Mouse (Mus musculus): ENCODE measurements around the gene Nhlrc3. TPM values are rescaled to one million over a fixed set of nuclear protein-coding genes. Genes with fewer than 3 reads are reported as not detected.

Nhlrc3 gene
- polyA plus RNA-seq, 1 experiment, result 40.6 TPM

DNA sequence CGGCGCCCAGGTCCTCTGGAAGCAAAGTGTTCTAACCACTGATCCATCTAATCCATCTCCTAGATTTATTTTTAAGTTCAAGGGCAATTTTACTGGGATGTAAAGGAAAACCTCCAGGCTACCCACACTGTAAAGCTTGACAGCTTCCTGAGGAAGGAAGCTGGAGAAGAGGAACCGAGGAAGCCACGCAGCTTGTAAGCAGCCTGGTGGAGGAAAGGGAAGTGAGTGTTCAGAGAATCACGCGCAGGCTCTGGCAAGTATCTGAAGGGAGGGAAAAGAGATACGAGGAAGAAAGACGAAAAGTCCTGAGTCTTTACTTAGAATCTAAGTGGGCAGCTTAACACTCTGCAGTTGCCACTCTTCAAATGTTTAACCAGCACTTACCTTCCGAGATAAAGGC lies 3.0 kb downstream of the Nhlrc3 start:
- peaks cover 21% of the 10 kb centered on the region for H3K4me1 ChIP-seq (ENCODE audit: control insufficient read depth, insufficient read depth, low read length)
- no peak for TF ChIP-seq POLR2A (IDR thresholded peaks at IDR 0.05; ENCODE audit: borderline replicate concordance, low read depth, low read length)
- TF ChIP-seq CTCF (IDR thresholded peaks at IDR 0.05; ENCODE audit: low read depth, low read length), result no peak
- H3K27ac ChIP-seq (ENCODE audit: insufficient read depth, low read depth, low read length), result peak overlapping the region; percentile 98
- peak overlapping the region; percentile 51 for H3K4me3 ChIP-seq (ENCODE audit: insufficient read depth, low read length)

DNA sequence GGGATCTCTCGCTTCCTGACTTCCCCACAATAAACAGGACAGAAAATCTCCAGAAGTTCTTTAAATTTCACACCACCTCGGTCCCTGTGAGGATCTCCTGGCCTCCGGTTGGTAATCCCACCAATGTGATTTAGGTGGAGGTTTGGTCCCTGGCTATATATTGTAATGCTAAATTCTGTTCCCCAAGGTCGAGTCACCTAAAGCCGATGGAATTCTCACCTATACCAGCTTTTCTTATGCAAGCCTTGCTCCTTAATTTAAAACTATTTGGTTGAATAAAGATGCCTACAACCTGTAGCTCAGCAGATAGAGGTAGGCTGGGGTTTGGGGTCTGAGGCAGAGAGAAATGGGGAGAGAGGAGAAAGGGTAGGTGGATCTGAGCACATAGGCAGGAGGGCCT lies 5.4 kb downstream of the Nhlrc3 start:
- no peak overlapping the region for H3K27ac ChIP-seq (ENCODE audit: insufficient read depth, low read depth, low read length)
- H3K4me1 ChIP-seq (ENCODE audit: control insufficient read depth, insufficient read depth, low read length), result peaks cover 21% of the 10 kb centered on the region
- H3K4me3 ChIP-seq (ENCODE audit: insufficient read depth, low read length), result no peak overlapping the region
- TF ChIP-seq POLR2A (IDR thresholded peaks at IDR 0.05; ENCODE audit: borderline replicate concordance, low read depth, low read length) (no peak), CTCF (IDR thresholded peaks at IDR 0.05; ENCODE audit: low read depth, low read length) (no peak)

DNA sequence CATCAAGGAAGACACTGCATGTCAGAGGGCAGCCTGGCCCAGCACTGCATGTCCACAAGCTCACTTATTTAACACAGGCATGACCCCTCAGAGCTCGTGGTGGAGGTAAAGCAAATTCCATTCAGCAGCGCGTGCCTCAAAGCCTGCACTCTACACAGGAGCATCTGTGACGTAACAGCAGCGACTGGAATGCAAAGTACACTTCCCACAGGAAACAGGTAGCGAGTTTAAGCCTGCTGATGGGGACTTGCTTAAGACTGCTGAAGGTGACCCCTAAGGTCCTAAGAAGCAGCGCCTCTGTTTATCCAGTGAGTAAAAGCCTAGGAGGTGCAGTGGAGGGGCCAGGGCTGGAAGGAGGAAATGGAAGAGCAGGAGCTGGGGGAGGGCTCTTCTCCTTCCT lies 8.1 kb downstream of the Nhlrc3 start:
- Histone ChIP-seq H3K27ac (ENCODE audit: insufficient read depth, low read depth, low read length) (no peak overlapping the region), H3K4me1 (ENCODE audit: control insufficient read depth, insufficient read depth, low read length) (peaks cover 11% of the 10 kb centered on the region), H3K4me3 (ENCODE audit: insufficient read depth, low read length) (no peak overlapping the region)
- TF ChIP-seq POLR2A (IDR thresholded peaks at IDR 0.05; ENCODE audit: borderline replicate concordance, low read depth, low read length) (no peak), CTCF (IDR thresholded peaks at IDR 0.05; ENCODE audit: low read depth, low read length) (no peak)

DNA sequence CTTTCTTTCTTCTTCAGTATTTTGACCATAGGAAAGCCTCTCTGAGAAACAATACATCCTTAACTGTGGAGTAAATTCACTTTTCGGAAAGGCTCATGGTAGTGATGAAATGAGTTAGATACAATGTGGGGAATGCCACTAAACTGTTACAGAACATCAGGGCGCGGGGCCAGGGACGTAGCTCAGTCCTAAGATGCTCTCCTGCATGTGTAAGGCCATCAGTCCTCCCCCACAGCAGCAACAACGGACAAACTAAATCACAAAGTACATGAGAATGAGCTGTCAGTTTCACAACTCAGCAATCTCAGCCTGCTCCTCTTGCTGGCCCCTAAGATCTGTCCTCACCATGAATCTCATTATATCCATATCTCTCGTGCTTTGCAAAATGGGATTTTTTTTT lies 8.6 kb downstream of the Nhlrc3 start:
- TF ChIP-seq POLR2A (IDR thresholded peaks at IDR 0.05; ENCODE audit: borderline replicate concordance, low read depth, low read length) (no peak), CTCF (IDR thresholded peaks at IDR 0.05; ENCODE audit: low read depth, low read length) (no peak)
- H3K27ac ChIP-seq (ENCODE audit: insufficient read depth, low read depth, low read length), result no peak overlapping the region
- peaks cover 9% of the 10 kb centered on the region for H3K4me1 ChIP-seq (ENCODE audit: control insufficient read depth, insufficient read depth, low read length)
- no peak overlapping the region for H3K4me3 ChIP-seq (ENCODE audit: insufficient read depth, low read length)

DNA sequence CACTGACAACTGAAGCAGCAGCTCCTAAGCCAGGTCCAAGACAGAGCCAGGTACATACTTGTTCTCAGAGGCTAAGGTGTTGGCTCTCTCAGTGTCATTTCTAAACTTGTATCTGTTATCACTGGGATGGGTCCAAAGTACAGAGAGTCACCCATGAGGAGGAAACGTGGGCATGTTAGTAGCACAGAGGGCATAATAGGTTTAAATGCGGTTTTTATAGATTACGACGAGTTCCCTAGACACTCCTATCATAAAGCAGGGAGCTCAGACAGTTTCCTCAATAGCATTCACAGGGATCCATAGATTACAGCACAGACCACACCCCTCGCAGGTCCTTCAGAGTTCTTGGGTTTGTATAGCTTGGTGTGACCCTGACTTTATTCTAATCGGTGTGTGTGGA lies 9.1 kb downstream of the Nhlrc3 start:
- no peak for TF ChIP-seq CTCF (IDR thresholded peaks at IDR 0.05; ENCODE audit: low read depth, low read length)
- no peak for TF ChIP-seq POLR2A (IDR thresholded peaks at IDR 0.05; ENCODE audit: borderline replicate concordance, low read depth, low read length)
- Histone ChIP-seq H3K4me1 (ENCODE audit: control insufficient read depth, insufficient read depth, low read length) (peaks cover 9% of the 10 kb centered on the region), H3K4me3 (ENCODE audit: insufficient read depth, low read length) (no peak overlapping the region), H3K27ac (ENCODE audit: insufficient read depth, low read depth, low read length) (no peak overlapping the region)

DNA sequence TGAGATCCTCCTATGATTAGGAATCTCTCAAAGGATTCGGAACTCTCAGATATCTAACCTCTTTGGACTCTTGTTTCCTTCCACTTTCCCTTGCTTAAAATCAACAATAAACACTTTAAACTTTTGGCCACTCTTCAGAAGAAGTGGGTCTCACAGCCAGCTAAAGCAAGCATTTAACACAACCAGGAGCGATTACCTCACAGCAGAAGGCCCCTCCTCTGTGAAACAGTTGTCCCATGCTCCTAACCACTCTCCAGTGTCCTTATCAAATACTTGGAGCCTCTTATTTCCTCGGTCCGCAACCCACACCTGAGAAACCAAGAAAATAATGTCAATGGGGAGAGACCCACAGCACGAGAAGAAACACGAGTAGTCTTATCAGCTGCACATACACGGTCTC lies 9.8 kb downstream of the Nhlrc3 start:
- no peak overlapping the region for H3K27ac ChIP-seq (ENCODE audit: insufficient read depth, low read depth, low read length)
- H3K4me1 ChIP-seq (ENCODE audit: control insufficient read depth, insufficient read depth, low read length), result peaks cover 5% of the 10 kb centered on the region
- no peak overlapping the region for H3K4me3 ChIP-seq (ENCODE audit: insufficient read depth, low read length)
- no peak for TF ChIP-seq CTCF (IDR thresholded peaks at IDR 0.05; ENCODE audit: low read depth, low read length)
- TF ChIP-seq POLR2A (IDR thresholded peaks at IDR 0.05; ENCODE audit: borderline replicate concordance, low read depth, low read length), result no peak

DNA sequence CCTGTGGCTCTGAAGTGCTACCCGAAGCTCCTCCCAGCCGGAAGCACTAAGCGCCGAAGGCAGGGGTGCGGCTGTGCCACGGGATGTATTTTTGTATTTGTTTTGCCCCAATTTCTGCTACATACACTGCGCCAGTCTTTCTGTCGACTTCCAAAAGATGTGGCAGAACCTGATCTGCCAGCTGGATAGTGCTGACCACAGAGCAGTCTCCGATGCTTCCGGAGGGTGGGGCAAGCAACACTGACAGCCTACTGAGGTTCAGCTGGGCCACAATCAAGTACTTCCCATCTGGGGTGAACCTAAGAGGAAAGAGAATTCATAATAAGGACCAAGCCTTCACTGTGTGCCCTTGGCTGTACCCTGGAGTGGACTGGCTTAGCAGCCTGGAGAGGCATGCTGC lies 10.8 kb downstream of the Nhlrc3 start:
- Histone ChIP-seq H3K4me3 (ENCODE audit: insufficient read depth, low read length) (no peak overlapping the region), H3K27ac (ENCODE audit: insufficient read depth, low read depth, low read length) (no peak overlapping the region), H3K4me1 (ENCODE audit: control insufficient read depth, insufficient read depth, low read length) (0 out of 2 replicates have a peak, but pooled peaks cover 1% of the 10 kb centered on the region)
- TF ChIP-seq POLR2A (IDR thresholded peaks at IDR 0.05; ENCODE audit: borderline replicate concordance, low read depth, low read length), result no peak
- no peak for TF ChIP-seq CTCF (IDR thresholded peaks at IDR 0.05; ENCODE audit: low read depth, low read length)

DNA sequence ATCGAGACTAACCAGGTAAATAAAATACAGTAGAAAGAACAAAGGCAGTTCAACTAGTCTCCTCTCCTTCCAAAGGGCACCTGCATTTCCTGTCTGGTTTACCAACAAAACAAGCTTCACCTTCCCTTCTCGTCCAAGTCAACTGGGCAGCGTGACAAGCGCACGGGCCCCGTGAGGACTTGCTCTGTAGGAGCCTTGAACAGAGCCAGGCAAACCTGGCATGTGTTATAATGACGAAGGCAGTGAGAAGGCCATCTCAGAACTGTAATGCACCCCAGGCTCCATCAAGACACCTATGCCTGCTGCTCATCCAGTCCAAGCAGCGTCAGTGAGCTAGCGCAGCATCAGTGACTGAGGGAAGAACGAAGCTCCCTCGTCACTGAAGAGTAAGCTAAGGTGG lies 12.5 kb downstream of the Nhlrc3 start:
- Histone ChIP-seq H3K4me3 (ENCODE audit: insufficient read depth, low read length) (no peak overlapping the region), H3K27ac (ENCODE audit: insufficient read depth, low read depth, low read length) (no peak overlapping the region), H3K4me1 (ENCODE audit: control insufficient read depth, insufficient read depth, low read length) (no peaks in the 10 kb centered on the region)
- TF ChIP-seq CTCF (IDR thresholded peaks at IDR 0.05; ENCODE audit: low read depth, low read length), result no peak

DNA sequence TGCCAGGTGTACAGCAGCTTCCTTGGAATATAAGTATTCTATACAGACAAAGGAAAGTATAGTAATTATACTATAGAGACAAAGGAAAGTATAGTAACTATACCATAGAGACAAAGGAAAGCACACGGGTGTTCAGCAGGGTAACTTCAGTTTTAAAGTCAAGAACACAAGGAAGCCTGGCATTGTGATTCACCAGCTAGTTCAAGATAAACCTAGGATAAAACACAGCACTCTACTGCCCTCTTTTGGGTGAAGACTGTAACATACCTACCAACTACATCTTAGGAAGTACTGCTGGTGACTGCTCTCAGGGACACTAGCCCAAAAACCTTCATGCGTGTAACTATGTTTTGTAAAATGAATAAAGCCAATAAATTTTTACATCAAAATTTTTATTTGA lies 14.9 kb downstream of the Nhlrc3 start:
- H3K4me3 ChIP-seq (ENCODE audit: insufficient read depth, low read length), result no peak overlapping the region
- TF ChIP-seq CTCF (IDR thresholded peaks at IDR 0.05; ENCODE audit: low read depth, low read length), result no peak
- no peak for TF ChIP-seq POLR2A (IDR thresholded peaks at IDR 0.05; ENCODE audit: borderline replicate concordance, low read depth, low read length)
- no peaks in the 10 kb centered on the region for H3K4me1 ChIP-seq (ENCODE audit: control insufficient read depth, insufficient read depth, low read length)
- no peak overlapping the region for H3K27ac ChIP-seq (ENCODE audit: insufficient read depth, low read depth, low read length)

DNA sequence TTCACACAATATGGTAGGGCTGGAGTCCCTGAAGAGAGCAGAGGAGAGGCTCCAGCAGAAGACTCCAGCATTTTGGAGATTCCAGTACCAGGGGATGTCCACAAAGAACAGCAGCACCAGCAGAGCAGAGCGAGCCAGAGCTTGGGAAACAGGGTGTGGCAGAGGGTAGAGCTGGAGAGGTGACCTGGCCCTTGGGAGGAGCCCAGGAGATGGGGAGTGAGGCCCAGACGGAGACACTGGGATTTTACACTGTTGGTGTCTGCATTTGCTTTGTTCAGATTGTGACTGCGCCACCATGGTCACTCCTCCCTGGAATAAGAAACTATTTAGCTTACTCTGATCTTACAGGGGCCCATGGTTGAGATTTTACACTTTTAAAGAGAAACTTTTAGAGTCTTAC lies 16.3 kb downstream of the Nhlrc3 start:
- no peak overlapping the region for H3K4me3 ChIP-seq (ENCODE audit: insufficient read depth, low read length)
- H3K4me1 ChIP-seq (ENCODE audit: control insufficient read depth, insufficient read depth, low read length), result no peaks in the 10 kb centered on the region
- no peak overlapping the region for H3K27ac ChIP-seq (ENCODE audit: insufficient read depth, low read depth, low read length)
- TF ChIP-seq POLR2A (IDR thresholded peaks at IDR 0.05; ENCODE audit: borderline replicate concordance, low read depth, low read length) (no peak), CTCF (IDR thresholded peaks at IDR 0.05; ENCODE audit: low read depth, low read length) (no peak)

DNA sequence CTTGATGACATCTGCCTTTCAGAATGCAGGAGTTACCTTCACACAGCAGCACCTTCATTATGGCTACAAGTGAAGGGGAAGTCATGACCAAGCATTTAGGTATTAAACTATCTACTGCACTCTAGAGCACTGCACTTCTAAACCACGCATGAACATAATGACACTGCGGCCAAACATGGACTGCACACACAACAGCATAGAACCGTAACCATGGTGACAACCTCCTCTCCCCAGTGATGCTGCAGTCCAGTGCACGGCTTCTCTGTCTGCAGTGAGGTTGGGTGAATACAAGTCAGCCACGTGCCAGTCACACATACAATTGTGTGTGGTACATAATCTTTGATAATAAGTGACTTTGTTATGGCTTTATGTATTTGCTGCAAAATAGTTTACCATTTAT lies 17.6 kb downstream of the Nhlrc3 start:
- no peak overlapping the region for H3K4me3 ChIP-seq (ENCODE audit: insufficient read depth, low read length)
- no peak for TF ChIP-seq POLR2A (IDR thresholded peaks at IDR 0.05; ENCODE audit: borderline replicate concordance, low read depth, low read length)
- no peak for TF ChIP-seq CTCF (IDR thresholded peaks at IDR 0.05; ENCODE audit: low read depth, low read length)
- no peak overlapping the region for H3K27ac ChIP-seq (ENCODE audit: insufficient read depth, low read depth, low read length)
- no peaks in the 10 kb centered on the region for H3K4me1 ChIP-seq (ENCODE audit: control insufficient read depth, insufficient read depth, low read length)
